Mouse (Mus musculus) embryonic facial prominence, embryonic 13.5 days (tissue): ENCODE measurements around the gene Dcst1. TPM values are rescaled to one million over a fixed set of nuclear protein-coding genes. Genes with fewer than 3 reads are reported as not detected.

Experiments
- ATAC-seq: fragments of 200-750 bp; cut with Nextera tagmentation; 2 replicates; pipeline ENCODE4 v1.8.0; 2017; ENCODE audit warnings: low read depth; ENCODE audit not compliant: insufficient number of reproducible peaks, insufficient read depth, low FRiP score, low TSS enrichment
- H3K27ac ChIP-seq: fragments of 300-500 bp; sonication (generic); 2 replicates; pipeline ENCODE4 v1.5.1; 2015; ENCODE audit warnings: moderate library complexity, mild to moderate bottlenecking, inconsistent platforms
- H3K27me3 ChIP-seq: fragments of 300-500 bp; sonication (generic); 2 replicates; pipeline ENCODE4 v1.6.1; 2015; ENCODE audit warnings: mild to moderate bottlenecking, inconsistent platforms
- H3K36me3 ChIP-seq: fragments of 300-500 bp; sonication (generic); 2 replicates; pipeline ENCODE4 v1.6.1; 2015; ENCODE audit warnings: mild to moderate bottlenecking, inconsistent platforms
- H3K4me1 ChIP-seq: fragments of 300-500 bp; sonication (generic); 2 replicates; pipeline ENCODE4 v1.6.1; 2015; ENCODE audit warnings: inconsistent platforms
- H3K4me2 ChIP-seq: fragments of 300-500 bp; sonication (generic); 2 replicates; pipeline ENCODE4 v1.6.1; 2015; ENCODE audit warnings: moderate library complexity, mild to moderate bottlenecking, inconsistent platforms
- H3K4me3 ChIP-seq: fragments of 300-500 bp; sonication (generic); 2 replicates; pipeline ENCODE4 v1.5.1; 2015; ENCODE audit warnings: mild to moderate bottlenecking, inconsistent platforms
- H3K9ac ChIP-seq: fragments of 300-500 bp; sonication (generic); 2 replicates; pipeline ENCODE4 v1.6.1; 2015; ENCODE audit warnings: mild to moderate bottlenecking, inconsistent platforms
- H3K9me3 ChIP-seq: fragments of 300-500 bp; sonication (generic); 2 replicates; pipeline ENCODE4 v1.6.1; 2016; ENCODE audit warnings: inconsistent platforms
- WGBS: fragments of 180-500 bp; shearing (Covaris S2); methylation state at CpG from one replicate; pipeline ENCODE4 v1.1.7; 2015; ENCODE audit warnings: mixed read lengths; 5-methylcytosine and 5-hydroxymethylcytosine counted together
- polyA plus RNA-seq: library from polyadenylated mRNA; unstranded; fragments of >200 nt; fragmentation: Nextera tagmentation; extraction: Ambion mirVana; gene quantifications from 2 replicates; pipeline ENCODE4 v1.2.1, GENCODE M21; 2015

Dcst1 gene
- polyA plus RNA-seq, 1 experiment from 2014 or later, result 0.44 TPM

- Histone ChIP-seq H3K36me3 (no peaks in the 10 kb centered on the region), H3K9me3 (no peaks in the 10 kb centered on the region), H3K9ac (no peak overlapping the region), H3K27ac (peak overlapping the region; percentile 11; the same call in 1 of the 2 replicates), H3K4me3 (no peak overlapping the region; the same call in 1 of the 2 replicates), H3K4me1 (peaks cover 60% of the 10 kb centered on the region), H3K4me2 (0 out of 2 replicates have a peak overlapping the region, but pooled peaks have one; percentile 2), H3K27me3 (peaks cover 24% of the 10 kb centered on the region)
- 70% methylated on average over 11 of the region's 11 CpGs for WGBS
- no peak for ATAC-seq
These were observed 22.6 kb upstream of the Dcst1 start for GRCm38 (mm10) chr3:89387632-89388031.

DNA sequence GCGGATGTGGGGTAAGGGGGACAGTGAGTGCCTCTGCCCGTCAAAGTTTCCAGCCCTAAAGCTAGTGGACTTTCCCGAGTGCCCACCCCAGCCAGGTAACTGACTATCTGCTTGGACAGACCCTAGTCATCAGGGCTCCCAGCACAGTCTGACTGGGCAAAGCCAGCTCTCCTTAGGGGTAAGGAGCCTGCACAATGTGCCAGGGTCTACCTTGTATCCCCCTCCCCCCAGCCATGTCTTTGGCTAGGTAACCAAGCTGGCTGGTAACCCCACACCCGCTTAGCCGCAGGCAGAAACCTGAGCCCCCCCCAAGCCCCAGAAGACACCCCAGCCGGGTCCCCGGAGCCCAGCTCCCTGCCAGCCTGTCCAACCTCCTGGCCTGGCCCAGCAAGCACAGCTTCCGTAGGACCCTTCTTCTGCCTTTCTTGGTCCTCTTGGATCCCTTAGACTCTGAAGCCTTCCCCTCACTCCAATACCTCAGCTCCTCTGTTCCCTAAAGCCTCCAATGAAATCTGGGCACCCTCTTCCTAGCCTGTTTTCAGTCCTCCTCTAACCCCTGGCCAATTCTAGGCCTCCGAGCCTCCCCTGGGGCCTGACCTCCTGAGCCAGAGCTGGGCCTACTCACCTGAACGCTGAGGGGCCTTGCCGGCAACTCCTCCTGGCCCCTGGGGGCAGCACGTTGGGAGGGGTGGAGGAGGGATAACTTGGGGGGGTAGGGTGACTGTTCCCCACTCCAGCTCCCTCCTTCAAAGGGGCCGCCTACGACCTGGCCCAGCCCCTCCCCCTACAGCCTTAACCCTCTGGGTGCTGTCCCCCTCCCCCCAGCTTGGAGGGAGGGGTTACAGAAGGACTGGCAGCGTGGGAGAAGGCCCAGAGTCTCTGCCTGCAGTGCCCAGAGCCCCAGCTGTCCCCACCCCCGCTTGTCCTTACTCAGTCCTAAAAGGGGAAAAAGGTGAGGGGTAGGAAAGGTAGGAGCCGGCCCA lies 21.7 kb upstream of the Dcst1 start:
- H3K36me3 ChIP-seq, result no peaks in the 10 kb centered on the region
- H3K4me3 ChIP-seq, result no peak overlapping the region; the same call in 1 of the 2 replicates
- peak overlapping the region; percentile 36; the same call in 1 of the 2 replicates for H3K9ac ChIP-seq
- 38% methylated on average over 17 of the region's 17 CpGs for WGBS
- peaks cover 15% of the 10 kb centered on the region for H3K27me3 ChIP-seq
- H3K4me2 ChIP-seq, result peak overlapping the region; percentile 33
- H3K4me1 ChIP-seq, result peaks cover 51% of the 10 kb centered on the region
- peak overlapping the region; percentile 7; the same call in 1 of the 2 replicates for H3K27ac ChIP-seq
- no peaks in the 10 kb centered on the region for H3K9me3 ChIP-seq
- no peak for ATAC-seq

GRCm38 (mm10) chr3:89385451-89385850 lies 20.4 kb upstream of the Dcst1 start:
- WGBS, result 29% methylated on average over 11 of the region's 11 CpGs
- H3K4me3 ChIP-seq, result no peak overlapping the region
- peak overlapping the region; percentile 7; the same call in 1 of the 2 replicates for H3K4me2 ChIP-seq
- peaks cover 5% of the 10 kb centered on the region; the same call in 1 of the 2 replicates for H3K36me3 ChIP-seq
- H3K4me1 ChIP-seq, result peaks cover 38% of the 10 kb centered on the region
- no peak overlapping the region for H3K27ac ChIP-seq
- peaks cover 2% of the 10 kb centered on the region; the same call in 1 of the 2 replicates for H3K27me3 ChIP-seq
- H3K9me3 ChIP-seq, result no peaks in the 10 kb centered on the region
- ATAC-seq, result no peak
- no peak overlapping the region for H3K9ac ChIP-seq

- H3K9ac ChIP-seq, result 0 out of 2 replicates have a peak overlapping the region, but pooled peaks have one; percentile 27
- H3K36me3 ChIP-seq, result peaks cover 5% of the 10 kb centered on the region; the same call in 1 of the 2 replicates
- no peak for ATAC-seq
- H3K27ac ChIP-seq, result peak overlapping the region; percentile 57
- 56% methylated on average over 10 of the region's 12 CpGs for WGBS
- H3K27me3 ChIP-seq, result no peaks in the 10 kb centered on the region
- H3K4me2 ChIP-seq, result peak overlapping the region; percentile 9; the same call in 1 of the 2 replicates
- no peak overlapping the region for H3K4me3 ChIP-seq
- H3K9me3 ChIP-seq, result no peaks in the 10 kb centered on the region
- H3K4me1 ChIP-seq, result peaks cover 34% of the 10 kb centered on the region
These were observed 19.5 kb upstream of the Dcst1 start for GRCm38 (mm10) chr3:89384331-89385076.

DNA sequence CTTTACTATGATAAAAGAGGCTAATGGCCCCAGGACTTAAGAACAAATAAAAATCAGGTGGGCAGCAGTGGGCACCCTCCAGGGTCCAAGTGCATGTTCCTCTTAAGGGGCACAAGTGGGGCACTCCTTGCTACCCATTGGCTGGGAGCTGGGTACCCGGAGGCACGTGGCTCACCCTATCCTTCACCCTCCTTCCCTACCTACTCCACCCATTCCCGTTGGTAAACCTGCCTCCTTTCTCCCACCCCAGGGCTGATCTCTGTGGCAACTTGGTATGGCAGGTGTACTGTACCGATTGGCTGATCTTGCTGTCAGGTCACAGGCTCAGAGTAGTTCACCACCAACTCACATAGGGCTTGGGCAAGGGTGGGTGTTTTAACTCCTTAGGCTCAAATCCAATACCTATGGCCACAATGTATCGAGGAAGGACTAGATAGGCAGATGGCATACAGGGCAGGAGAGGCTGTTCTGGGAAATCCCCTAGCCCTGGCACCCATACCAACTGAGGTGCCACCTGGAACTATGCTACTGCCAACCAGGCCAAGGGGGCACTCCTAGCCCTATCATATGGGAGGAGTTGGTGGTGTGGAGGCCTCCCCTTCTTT lies 18.7 kb upstream of the Dcst1 start:
- ATAC-seq, result no peak
- H3K9ac ChIP-seq, result no peak overlapping the region
- 77% methylated on average over 5 of the region's 5 CpGs for WGBS
- peaks cover 5% of the 10 kb centered on the region; the same call in 1 of the 2 replicates for H3K36me3 ChIP-seq
- no peak overlapping the region for H3K4me2 ChIP-seq
- no peak overlapping the region for H3K27ac ChIP-seq
- no peaks in the 10 kb centered on the region for H3K9me3 ChIP-seq
- H3K4me3 ChIP-seq, result no peak overlapping the region
- H3K27me3 ChIP-seq, result no peaks in the 10 kb centered on the region
- H3K4me1 ChIP-seq, result peaks cover 40% of the 10 kb centered on the region

- Histone ChIP-seq H3K27me3 (no peaks in the 10 kb centered on the region), H3K9me3 (no peaks in the 10 kb centered on the region), H3K27ac (no peak overlapping the region), H3K4me1 (peaks cover 44% of the 10 kb centered on the region), H3K36me3 (peaks cover 5% of the 10 kb centered on the region; the same call in 1 of the 2 replicates), H3K9ac (no peak overlapping the region), H3K4me2 (no peak overlapping the region), H3K4me3 (no peak overlapping the region)
- WGBS, result 59% methylated on average over 5 of the region's 5 CpGs
- no peak for ATAC-seq
These were observed 17.9 kb upstream of the Dcst1 start for GRCm38 (mm10) chr3:89382950-89383349.

GRCm38 (mm10) chr3:89382033-89382882 lies 17.2 kb upstream of the Dcst1 start:
- H3K27me3 ChIP-seq, result no peaks in the 10 kb centered on the region
- ATAC-seq, result no peak
- H3K4me3 ChIP-seq, result no peak overlapping the region
- no peak overlapping the region for H3K27ac ChIP-seq
- H3K9me3 ChIP-seq, result no peaks in the 10 kb centered on the region
- no peak overlapping the region for H3K4me2 ChIP-seq
- 86% methylated on average over 9 of the region's 9 CpGs for WGBS
- H3K4me1 ChIP-seq, result peaks cover 40% of the 10 kb centered on the region
- peaks cover 5% of the 10 kb centered on the region; the same call in 1 of the 2 replicates for H3K36me3 ChIP-seq
- no peak overlapping the region for H3K9ac ChIP-seq

DNA sequence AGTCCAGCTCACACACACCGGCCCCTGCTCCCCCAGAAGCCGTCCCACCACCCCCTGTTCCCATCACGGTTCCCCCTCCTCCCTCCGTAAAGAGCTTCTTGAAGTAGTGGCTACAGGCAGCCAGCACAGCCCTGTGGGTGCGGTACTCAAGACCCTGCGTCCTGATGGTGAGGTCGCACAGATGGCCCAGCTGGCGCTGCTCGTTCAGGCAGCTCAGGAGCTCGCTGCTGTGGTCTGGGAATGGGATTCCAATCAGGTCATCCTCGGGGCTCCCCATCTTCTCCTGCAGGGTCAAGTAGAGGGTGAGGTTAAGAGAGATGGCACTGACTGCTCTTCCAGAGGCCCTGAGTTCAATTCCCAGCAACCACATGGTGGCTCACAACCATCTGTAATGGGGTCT lies 16.2 kb upstream of the Dcst1 start:
- no peak overlapping the region for H3K4me3 ChIP-seq
- H3K9me3 ChIP-seq, result no peaks in the 10 kb centered on the region
- H3K36me3 ChIP-seq, result peaks cover 5% of the 10 kb centered on the region; the same call in 1 of the 2 replicates
- no peak overlapping the region for H3K9ac ChIP-seq
- H3K27ac ChIP-seq, result no peak overlapping the region
- no peaks in the 10 kb centered on the region for H3K27me3 ChIP-seq
- H3K4me2 ChIP-seq, result no peak overlapping the region
- peaks cover 31% of the 10 kb centered on the region for H3K4me1 ChIP-seq
- 84% methylated on average over 11 of the region's 11 CpGs for WGBS
- no peak for ATAC-seq

DNA sequence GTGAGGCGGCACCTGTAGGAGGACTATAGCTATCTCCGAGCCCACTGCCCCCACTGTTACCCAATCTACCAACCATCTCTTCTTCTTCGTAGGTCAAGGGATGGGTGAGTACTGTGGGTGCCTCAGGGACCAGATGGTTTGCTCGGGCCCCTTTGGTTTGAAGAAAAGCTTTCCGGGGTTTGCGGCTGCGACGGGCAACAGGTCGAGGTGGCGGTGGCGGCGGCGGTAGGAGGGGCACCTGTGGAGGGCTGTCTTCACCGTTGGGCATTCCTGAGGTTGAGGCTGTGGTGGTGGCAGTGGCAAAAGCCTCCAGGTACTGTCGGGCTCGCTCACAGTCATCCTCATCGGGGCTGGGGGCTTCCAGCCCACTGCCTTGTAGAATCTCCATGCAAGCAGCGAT lies 15.7 kb upstream of the Dcst1 start:
- WGBS, result 90% methylated on average over 18 of the region's 18 CpGs
- no peak for ATAC-seq
- H3K9me3 ChIP-seq, result no peaks in the 10 kb centered on the region

GRCm38 (mm10) chr3:89380291-89380690 lies 15.2 kb upstream of the Dcst1 start:
- no peak overlapping the region for H3K27ac ChIP-seq
- H3K4me1 ChIP-seq, result peaks cover 26% of the 10 kb centered on the region
- WGBS, result 91% methylated on average over 14 of the region's 14 CpGs
- H3K9ac ChIP-seq, result no peak overlapping the region
- no peak overlapping the region for H3K4me3 ChIP-seq
- ATAC-seq, result no peak
- no peaks in the 10 kb centered on the region for H3K9me3 ChIP-seq
- no peak overlapping the region for H3K4me2 ChIP-seq
- H3K36me3 ChIP-seq, result peaks cover 5% of the 10 kb centered on the region; the same call in 1 of the 2 replicates
- no peaks in the 10 kb centered on the region for H3K27me3 ChIP-seq

More for the DNA sequence above, 15.7 kb upstream of the Dcst1 start:
- H3K9ac ChIP-seq, result no peak overlapping the region
- no peak overlapping the region for H3K4me2 ChIP-seq
- peaks cover 5% of the 10 kb centered on the region; the same call in 1 of the 2 replicates for H3K36me3 ChIP-seq
- H3K4me1 ChIP-seq, result peaks cover 30% of the 10 kb centered on the region
- no peak overlapping the region for H3K27ac ChIP-seq
- H3K4me3 ChIP-seq, result no peak overlapping the region
- H3K27me3 ChIP-seq, result no peaks in the 10 kb centered on the region
